8 mouse cellular contexts compared by ENCODE assay signal in the genomic region with DNA sequence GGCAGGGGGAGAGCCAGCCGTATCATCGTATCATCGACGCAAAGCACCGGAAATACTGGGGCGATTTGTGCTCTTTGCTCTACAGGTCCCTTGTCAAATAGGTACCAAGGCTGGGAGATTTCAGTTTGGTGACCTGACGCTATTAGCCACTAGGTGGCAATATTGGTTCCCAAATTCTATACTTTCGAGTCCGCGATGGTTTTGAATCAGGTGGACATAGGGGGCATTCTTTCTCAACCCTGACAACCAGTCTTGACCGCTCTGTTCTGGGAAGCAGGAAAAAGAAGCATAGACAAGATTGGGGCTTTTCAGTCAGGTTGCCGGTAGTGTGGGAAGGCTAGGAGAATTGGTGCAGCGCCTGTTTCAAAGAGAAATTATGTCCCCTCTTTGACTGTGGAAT. TPM values are rescaled to one million over a fixed set of nuclear protein-coding genes. Genes with fewer than 3 reads are reported as not detected.
A peak's percentile ranks its signal among the peaks of the same experiment; 100 is the strongest.
DNase-seq lines count a peak whose midpoint lies in the region; ATAC-seq lines count a peak whose summit lies in the region.

No protein-coding gene starts in this region.

- peaks cover 7% of the 10 kb centered on the region for H3K4me1 ChIP-seq in intestine, embryonic 16.5 days (ENCODE audit: control insufficient read depth, insufficient read depth, low read length)

- no peaks in the 10 kb centered on the region for H3K36me3 ChIP-seq in intestine, embryonic 16.5 days (ENCODE audit: control insufficient read depth, insufficient read depth, low read length)

- DNase-seq in urinary bladder, postnatal 25 days (ENCODE audit: low spot score), result peak; percentile 57
- no peak for DNase-seq in urinary bladder, postnatal 10 days (ENCODE audit: low spot score)
- DNase-seq in embryo, embryonic 10 days (ENCODE audit: low spot score), result peak; percentile 87
- peak; percentile 29 for DNase-seq in gastrocnemius, postnatal 25 days
- peak; percentile 85 to 90 for DNase-seq in left cerebral cortex, postnatal 25 days (ENCODE audit: low spot score in 2 of 2)
- DNase-seq in mesoderm, embryonic 11.5 days (ENCODE audit: low read depth, low spot score), result peak; percentile 91
- DNase-seq in right cerebral cortex, postnatal 25 days, result peak; percentile 71

- intact Hi-C loops in left cerebral cortex, postnatal 25 days (cut with DNase I), result loop anchor here (1.0 to 5.0 kb wide), 5 partner anchors 67 to 298 kb away; a partner anchor contains a TSS

- H3K27ac ChIP-seq in intestine, embryonic 16.5 days (ENCODE audit: low read length), result no peak overlapping the region

- peak overlapping the region; percentile 44 for H3K4me2 ChIP-seq in intestine, embryonic 16.5 days (ENCODE audit: low read depth, low read length)

- H3K4me3 ChIP-seq in intestine, embryonic 16.5 days (ENCODE audit: low read length), result peak overlapping the region; percentile 28

- under 1% methylated on average over 13 of the region's 13 CpGs for WGBS in intestine, embryonic 16.5 days

- H3K27me3 ChIP-seq in intestine, embryonic 16.5 days (replicated peaks; ENCODE audit: control insufficient read depth, insufficient read depth, low read length), result no peaks in the 10 kb centered on the region

- no peaks in the 10 kb centered on the region for H3K9me3 ChIP-seq in intestine, embryonic 16.5 days (ENCODE audit: control insufficient read depth, low read length)

- no peak overlapping the region for H3K9ac ChIP-seq in intestine, embryonic 16.5 days (ENCODE audit: low read depth, low read length)

- peak; percentile 56 for ATAC-seq in intestine, embryonic 16.5 days

RNA-seq across cellular contexts. Expression of a gene that starts 2.1 kb away (rescaled TPM):
- total RNA-seq in gastrocnemius, postnatal 25 days (2021), result not detected
- polyA plus RNA-seq in intestine, embryonic 16.5 days (2015; fragmentation: Nextera tagmentation; extraction: Ambion mirVana), result 0.28 TPM in 1 of 2 replicates, not detected in the other
- total RNA-seq in left cerebral cortex, postnatal 25 days (2021), result not detected

RNA-seq across cellular contexts. Expression of a gene that starts 15.5 kb away (rescaled TPM):
- not detected for total RNA-seq in gastrocnemius, postnatal 25 days (2021)
- 0.07 and 0.15 TPM in 2 replicates for polyA plus RNA-seq in intestine, embryonic 16.5 days (2015; fragmentation: Nextera tagmentation; extraction: Ambion mirVana)
- under 1 TPM in 1 of 2 experiments, not detected in 1; 0.14 TPM for total RNA-seq in left cerebral cortex, postnatal 25 days (2021)

RNA-seq across cellular contexts. Expression of a gene that starts 27.4 kb away (rescaled TPM):
- 10 to 100 TPM; 61.2 to 78.1 TPM for total RNA-seq in gastrocnemius, postnatal 25 days (2021)
- 78.7 and 82.6 TPM in 2 replicates for polyA plus RNA-seq in intestine, embryonic 16.5 days (2015; fragmentation: Nextera tagmentation; extraction: Ambion mirVana)
- total RNA-seq in left cerebral cortex, postnatal 25 days (2021), result 100 to 1,000 TPM; 180 to 192 TPM

RNA-seq across cellular contexts. Expression of a gene that starts 28.1 kb away (rescaled TPM):
- 10 to 100 TPM in 1 of 2 experiments, 1 to 10 TPM in 1; 8.4 to 10.0 TPM for total RNA-seq in gastrocnemius, postnatal 25 days (2021)
- polyA plus RNA-seq in intestine, embryonic 16.5 days (2015; fragmentation: Nextera tagmentation; extraction: Ambion mirVana), result 82.0 and 90.2 TPM in 2 replicates
- 10 to 100 TPM; 22.8 to 24.2 TPM for total RNA-seq in left cerebral cortex, postnatal 25 days (2021)
